ENCODE assay signal across 2 mouse cellular contexts in genomic region chr17:56583611-56584256, GRCm38 (mm10).
A peak's percentile ranks its signal among the peaks of the same experiment; 100 is the strongest.
TF ChIP-seq lines count a peak whose summit lies in the region.

No protein-coding gene starts in this region.

TF ChIP-seq in C2C12, 6 proteins besides CTCF, POLR2A, EP300 and RAD21:
- TF ChIP-seq MAX (IDR thresholded peaks at IDR 0.05) (no peak), MYOD1 (IDR thresholded peaks at IDR 0.05; ENCODE audit: control insufficient read depth, insufficient read length, low read depth) (peak; percentile 31), CEBPB (IDR thresholded peaks at IDR 0.05; ENCODE audit: low read depth) (peak; percentile 41)

TF ChIP-seq in CH12.LX, 34 proteins besides CTCF, POLR2A, EP300 and RAD21:
- no peak for TF ChIP-seq JUN (IDR thresholded peaks at IDR 0.05; ENCODE audit: insufficient read depth, low read depth, low read length)
- TF ChIP-seq SIN3A (IDR thresholded peaks at IDR 0.05; ENCODE audit: low read length), result no peak
